Mouse (Mus musculus): ENCODE measurements at regions not wholly inside any gene's neighbourhood (a gene's known extent, or its start where the extent isn't known, plus 50 kb on each side); places are given as distances from the start of the nearest gene placed in this dataset.

DNA sequence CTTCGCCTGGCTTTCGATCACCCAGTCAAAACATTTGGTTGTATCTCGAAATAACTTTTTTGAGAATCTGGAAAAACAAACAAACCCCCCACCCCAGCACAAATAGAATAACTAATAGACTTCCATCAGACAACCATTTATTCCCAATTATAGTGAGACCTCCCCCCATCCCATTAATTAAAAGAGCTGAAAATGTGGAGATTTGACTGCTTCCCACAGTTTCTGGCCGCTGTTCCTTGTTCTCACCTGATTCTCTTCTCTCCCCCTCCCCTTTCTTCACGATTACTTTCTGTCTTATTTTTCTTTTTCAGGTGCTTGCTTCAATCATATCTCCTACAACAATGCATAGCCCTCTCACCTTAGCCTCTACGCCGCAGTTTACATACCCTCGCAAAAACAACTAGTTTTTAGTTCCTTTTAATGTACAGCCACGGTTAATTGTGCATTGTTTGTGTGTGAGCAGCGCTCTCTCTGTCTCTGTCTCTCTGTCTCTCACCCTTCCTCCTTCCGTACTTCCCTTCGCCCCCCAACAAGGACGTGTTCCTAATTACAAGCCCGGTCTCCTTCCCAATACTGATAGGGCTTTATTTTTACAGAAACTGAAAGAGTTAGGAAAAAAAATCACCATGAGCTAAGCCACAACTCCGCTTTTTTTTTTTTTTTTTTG, 80.2 kb downstream of the Kcnrg start:
- TF ChIP-seq ZC3H11A (IDR thresholded peaks at IDR 0.05; ENCODE audit: borderline replicate concordance, low read depth, low read length) (no peak), CHD2 (IDR thresholded peaks at IDR 0.05; ENCODE audit: low read depth, low read length) (no peak)

Data from ES-E14 (cell line).